Mouse (Mus musculus) retina, postnatal 7 days (tissue): ENCODE data around the gene Gprasp2.
"Not testable (repeated sequence)": the region's sequence is repeated elsewhere in the genome, so short reads cannot be mapped to it uniquely, and the experiment has no call there.

ENCODE experiments used
- DNase-seq: peaks from one replicate; pipeline ENCODE4 v3.0.0-alpha.2; 2012; ENCODE audit warnings: low read depth, low spot score

The Gprasp2 gene

GRCm38 (mm10) chrX:135838521-135839360, at the start of gene Gprasp2:
Gene Gprasp2 (plus strand): TSS chrX:135839034.
- DNase-seq: peak; percentile 29

- DNase-seq: no peak
Measured at GRCm38 (mm10) chrX:135791536-135791935, 47.3 kb upstream of the Gprasp2 start.

- no peak for DNase-seq
Measured at GRCm38 (mm10) chrX:135792326-135792725, 46.5 kb upstream of the Gprasp2 start.

GRCm38 (mm10) chrX:135795591-135796304, 43.1 kb upstream of the Gprasp2 start:
- peak; percentile 31 for DNase-seq

GRCm38 (mm10) chrX:135796305-135797211, 42.3 kb upstream of the Gprasp2 start:
- DNase-seq: not testable (repeated sequence)

GRCm38 (mm10) chrX:135797212-135797644, 41.6 kb upstream of the Gprasp2 start, which contains the start of gene Bhlhb9:
Gene Bhlhb9 (plus strand): TSS chrX:135797594.
- peak; percentile 25 for DNase-seq

- DNase-seq: no peak
Measured at GRCm38 (mm10) chrX:135804149-135804548, 34.7 kb upstream of the Gprasp2 start.

GRCm38 (mm10) chrX:135805780-135806179, 33.1 kb upstream of the Gprasp2 start:
- DNase-seq: peak; percentile 37

- not testable (repeated sequence) for DNase-seq
Measured at GRCm38 (mm10) chrX:135835896-135836295, 2.9 kb upstream of the Gprasp2 start.

GRCm38 (mm10) chrX:135837896-135838295, 938 bp upstream of the Gprasp2 start:
- no peak for DNase-seq

GRCm38 (mm10) chrX:135839397-135840391, 860 bp downstream of the Gprasp2 start:
- DNase-seq: peak; percentile 32

- not testable (repeated sequence) for DNase-seq
Measured at GRCm38 (mm10) chrX:135866806-135867205, 28.0 kb downstream of the Gprasp2 start.

- DNase-seq: no peak
Measured at GRCm38 (mm10) chrX:135876679-135877078, 37.8 kb downstream of the Gprasp2 start.

GRCm38 (mm10) chrX:135879626-135880025, 40.8 kb downstream of the Gprasp2 start:
- no peak for DNase-seq

GRCm38 (mm10) chrX:135885411-135886233, 46.8 kb downstream of the Gprasp2 start:
- DNase-seq: peak; percentile 61

GRCm38 (mm10) chrX:135886234-135886585, 47.4 kb downstream of the Gprasp2 start:
- no peak for DNase-seq
